Mouse (Mus musculus): ENCODE measurements around the gene Cnot2.
"Not testable (repeated sequence)": the region's sequence is repeated elsewhere in the genome, so short reads cannot be mapped to it uniquely, and the experiment has no call there.

Gene Cnot2

DNA sequence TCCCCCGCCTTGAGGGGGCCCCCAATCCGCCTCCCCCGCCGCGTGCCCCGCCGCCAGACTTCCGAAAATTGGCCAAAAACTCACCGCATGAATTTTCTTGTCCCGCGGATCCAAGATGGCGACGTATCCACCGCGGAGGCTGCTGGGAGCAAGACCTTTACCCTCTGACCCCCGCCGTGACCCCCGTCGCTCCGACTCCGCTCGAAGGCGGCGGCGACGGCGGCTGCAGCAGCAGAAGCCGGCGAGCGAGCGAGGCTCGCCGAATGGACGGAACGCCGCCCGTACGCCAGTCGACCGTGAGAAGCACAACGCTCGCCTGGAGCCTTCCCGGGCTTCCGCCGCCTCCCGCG is at the start of gene Cnot2:
Cnot2 (minus strand) TSS at position 143 of the 350 bp plus-strand sequence.
- DNase-seq: peak; percentile 93

DNA sequence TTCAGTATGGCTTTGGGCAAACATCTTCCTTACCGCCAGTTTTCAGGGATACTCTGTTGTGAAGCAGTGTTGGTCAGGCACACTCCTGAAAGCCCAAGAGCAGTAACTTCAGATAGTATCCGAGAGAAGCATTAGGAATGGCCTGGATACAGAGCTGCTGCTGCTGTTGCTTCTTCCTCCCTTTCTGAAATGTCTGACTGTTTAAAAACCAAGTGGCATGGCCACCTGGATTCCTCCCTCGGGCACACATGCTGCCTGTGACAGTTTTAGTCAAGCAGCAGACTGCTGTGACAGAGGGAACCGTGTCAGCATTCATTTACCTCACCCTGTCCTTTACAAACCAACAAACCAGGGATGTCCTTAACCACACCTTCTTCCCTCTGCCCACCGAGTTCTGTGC is 47.6 kb upstream of the Cnot2 start:
- DNase-seq: no peak

DNA sequence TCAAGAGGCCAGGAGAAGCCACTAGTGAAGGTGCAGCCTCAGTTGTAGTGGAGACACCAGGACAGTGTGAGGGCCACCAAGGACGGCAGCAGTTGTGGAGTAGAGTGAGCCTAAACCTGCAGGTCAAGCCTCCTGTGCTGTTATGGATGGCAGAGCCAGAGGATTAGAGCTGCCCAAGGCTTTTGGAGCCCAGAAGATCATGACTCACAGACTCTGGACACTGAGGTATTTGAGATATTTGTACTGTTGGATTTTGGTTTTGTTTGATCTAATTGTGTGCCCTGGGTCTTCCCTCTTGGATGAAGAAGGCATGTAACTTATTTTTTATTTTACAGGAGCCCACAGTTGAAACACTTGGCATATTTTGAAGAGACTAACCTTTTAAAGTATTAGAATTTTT is 44.7 kb upstream of the Cnot2 start:
- no peak for DNase-seq

DNA sequence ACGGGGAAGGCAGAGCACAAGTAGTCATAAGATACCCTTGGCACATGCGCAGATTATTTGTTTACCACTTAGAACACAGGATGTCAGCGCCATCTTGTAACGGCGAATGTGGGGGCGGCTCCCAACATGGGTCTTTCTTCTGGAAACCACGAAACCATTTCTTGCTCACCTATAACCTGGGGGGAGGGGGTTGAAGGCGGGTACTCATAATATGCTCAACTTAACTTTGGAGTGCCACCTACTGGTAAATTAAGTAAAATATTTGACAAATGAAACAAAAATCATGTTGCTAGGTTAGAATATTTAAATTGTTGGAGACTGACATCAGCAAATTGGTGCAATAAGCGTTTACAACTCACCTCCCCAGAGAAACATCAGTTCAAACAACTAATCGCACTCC is 31.9 kb upstream of the Cnot2 start:
- DNase-seq: not testable (repeated sequence)

DNA sequence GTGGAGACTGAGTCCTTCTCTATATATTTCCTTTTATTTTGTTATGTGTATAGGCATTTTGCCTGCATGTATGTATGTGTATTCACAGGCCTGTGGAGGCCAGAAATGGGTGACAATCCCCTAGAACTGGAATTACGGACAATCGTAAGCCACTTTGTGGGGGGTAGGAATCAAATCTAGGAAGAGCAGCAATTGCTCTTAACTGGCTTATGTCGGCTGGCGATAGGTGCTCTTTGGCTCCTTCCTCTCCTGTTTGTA is 23.5 kb upstream of the Cnot2 start:
- DNase-seq: no peak

DNA sequence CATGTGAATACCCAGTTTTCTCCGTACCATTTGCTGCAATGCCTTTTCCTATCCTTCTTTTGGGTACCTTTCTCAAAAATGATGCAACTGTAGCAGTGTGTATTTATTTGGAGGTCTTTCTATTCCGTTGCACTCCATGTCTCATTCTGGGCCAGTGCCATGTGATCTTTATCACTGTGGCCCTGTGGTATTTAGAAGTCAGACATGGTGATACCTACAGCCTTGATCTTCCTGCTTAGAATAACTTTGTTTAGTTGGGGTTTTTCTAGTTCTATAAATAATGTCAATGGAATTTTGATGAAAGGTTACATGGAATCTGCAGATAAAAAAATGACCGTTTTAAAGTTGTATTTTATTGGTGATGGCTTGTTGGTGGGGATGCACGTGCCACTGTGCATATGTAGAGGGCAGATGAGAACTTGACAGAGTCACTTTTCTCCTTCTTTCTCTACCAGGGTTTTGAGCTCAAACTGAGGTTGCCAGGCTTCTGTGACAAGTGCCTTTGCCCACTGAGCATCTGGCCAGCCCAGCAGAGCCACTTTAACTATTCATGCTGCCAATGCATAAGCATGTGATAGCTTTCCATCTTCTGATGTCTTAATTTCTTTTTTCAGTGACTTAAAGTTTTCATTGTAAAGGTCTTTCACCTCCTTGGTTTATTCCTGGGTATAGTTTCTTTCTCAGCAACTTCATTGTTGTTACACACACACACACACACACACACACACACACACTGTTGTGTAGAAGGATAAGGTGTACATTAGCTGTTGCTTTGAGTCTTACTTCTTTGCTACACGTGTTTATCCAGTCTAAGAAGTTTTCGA is 23.0 kb upstream of the Cnot2 start:
- no peak for DNase-seq

DNA sequence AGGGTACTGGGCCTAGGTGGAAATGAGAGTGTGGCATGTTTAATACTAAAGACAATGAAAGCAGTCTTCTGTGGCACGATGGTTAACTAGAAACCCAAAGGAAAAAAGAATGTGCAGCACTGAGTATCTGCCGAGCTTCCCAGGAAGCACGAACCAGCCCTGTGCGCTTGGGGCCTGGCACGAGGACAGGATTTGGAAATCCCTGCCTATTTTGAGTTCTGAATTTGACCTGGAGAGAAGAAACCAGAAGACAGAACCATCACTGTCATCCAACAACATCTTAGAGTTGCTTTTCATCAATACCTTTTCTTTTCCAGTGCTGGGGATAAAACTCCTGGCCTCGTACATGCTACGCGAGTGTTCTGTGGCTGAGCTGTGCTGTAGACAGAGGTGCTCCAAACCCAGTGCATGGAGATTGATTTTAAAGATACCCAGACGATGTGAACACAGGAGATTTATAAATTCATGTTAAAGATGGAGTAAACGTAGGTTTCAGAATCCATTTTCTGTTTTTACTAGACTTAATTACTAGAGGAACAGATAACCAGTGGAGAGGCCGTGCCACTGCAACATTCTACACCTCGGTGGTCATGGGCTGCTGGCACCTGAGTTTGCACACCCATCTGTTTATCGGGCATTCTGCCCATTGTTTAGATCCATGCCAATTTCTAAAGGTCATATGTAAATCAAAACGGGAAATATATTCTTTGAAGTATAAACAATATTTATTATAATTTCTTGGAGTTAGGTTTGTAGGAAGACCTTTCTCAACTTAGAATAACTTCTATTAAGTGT is 17.9 kb upstream of the Cnot2 start:
- DNase-seq: peak; percentile 69

DNA sequence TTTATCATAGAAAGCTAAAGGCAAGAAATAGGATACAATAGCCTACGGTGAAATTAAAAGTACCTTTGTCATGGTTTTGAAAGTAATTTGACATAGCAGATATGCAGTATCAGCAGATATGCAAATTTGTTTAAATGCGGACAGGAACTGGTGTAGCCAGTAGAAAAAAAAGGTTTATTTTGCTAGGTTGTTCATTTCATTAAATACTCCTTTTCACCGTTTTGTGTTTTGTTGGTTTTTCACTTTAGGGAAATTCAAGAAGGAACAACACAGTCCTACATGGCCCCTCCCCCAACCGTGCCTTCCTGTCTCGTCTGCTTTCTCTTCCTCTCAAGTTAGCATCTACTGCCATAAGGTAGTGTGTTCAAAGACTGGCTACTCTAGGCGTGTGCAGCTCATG is 1.4 kb upstream of the Cnot2 start:
- DNase-seq: no peak

DNA sequence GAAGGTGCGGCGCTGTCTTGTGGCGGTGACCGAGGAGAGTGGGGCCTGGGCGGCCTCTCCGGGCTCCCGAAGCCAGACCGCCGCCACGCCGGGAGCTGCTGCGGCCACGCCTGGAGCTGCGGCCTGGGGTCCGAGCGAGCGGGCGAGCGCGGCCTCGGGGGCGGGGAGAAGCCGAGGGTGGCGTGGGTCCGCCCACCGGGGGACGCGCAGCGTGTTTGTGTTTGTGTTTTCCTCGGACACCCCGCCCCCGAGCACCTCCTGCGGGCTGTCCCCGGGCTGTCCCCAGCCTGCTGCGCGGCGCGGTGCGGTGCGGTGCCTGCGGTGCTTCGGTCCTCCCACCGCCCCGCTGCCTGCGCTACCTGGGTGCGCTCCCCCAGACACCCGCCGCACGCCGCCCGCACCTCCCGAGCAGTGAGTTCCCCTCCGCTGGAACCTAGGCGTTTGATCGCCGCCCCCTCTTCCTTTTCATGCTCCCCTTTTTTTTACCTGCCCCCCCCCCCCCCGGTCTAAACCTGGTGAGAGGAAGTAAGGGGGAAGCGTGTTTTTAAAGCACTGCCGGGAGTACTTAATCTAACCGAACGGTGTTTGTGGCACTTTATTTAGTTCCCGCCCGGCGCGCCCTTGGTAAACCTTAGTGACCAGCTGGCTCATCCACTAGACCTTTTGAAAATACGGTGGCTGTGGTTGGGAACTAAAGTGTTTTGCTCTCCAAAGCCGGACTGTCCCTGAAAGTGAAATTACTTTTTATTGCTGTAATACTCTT is 589 bp upstream of the Cnot2 start:
- DNase-seq: no peak

DNA sequence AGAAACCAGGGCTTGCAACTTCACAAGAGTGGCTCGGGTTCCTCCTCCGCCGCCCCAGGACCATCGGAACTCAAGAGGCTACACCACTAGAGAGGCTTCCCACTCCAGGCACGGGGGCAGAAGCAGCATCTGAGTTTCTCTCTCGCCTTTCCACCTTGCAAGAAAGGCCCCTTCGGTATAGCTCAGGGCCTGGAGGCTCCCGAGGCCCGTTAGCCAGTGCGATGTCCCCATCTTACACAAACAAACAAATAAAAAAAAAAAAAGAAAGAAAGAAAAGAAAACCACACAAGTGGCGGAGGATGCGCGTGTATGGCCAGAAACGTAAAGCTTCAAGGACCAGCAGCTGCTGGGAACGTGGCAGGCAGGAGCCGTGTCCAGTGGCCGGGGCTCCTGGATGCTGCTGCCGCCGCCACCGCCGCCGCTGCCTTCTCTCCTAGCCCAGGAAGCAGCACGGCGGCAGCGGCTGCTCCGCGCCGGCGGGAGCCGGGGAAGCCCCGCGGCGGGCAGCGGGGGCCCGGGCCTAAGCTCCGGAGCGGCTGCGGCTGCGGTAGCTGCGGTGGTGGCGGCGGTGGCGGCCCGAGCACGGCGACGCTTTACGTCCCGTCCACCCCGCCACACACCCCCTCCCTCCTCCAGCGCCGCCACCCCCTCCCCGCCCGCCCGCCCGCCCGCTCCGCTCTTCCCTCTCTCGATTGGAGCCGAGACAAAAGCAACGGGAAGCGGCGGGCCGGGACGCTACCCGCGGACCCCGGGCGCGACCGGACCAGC is 536 bp downstream of the Cnot2 start:
- peak; percentile 28 for DNase-seq

DNA sequence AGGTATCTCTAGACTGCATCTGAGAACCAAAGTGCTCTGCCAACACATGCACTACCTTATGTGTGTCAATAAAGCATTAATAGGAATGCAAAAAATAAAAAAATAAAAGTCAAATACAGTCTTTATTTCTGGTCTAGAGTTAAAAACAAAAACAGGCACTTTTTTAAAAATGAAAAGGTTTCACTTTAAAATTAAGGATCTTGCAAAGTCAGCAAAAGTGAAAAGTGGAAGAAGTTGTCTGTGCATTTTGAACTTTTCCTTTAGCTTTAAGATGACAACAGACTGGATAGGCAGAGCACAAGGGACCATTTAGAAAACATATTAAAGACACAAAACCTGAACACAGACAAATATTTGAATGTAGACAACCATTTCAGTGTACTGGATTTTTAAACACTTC is 1.8 kb downstream of the Cnot2 start:
- no peak for DNase-seq

DNA sequence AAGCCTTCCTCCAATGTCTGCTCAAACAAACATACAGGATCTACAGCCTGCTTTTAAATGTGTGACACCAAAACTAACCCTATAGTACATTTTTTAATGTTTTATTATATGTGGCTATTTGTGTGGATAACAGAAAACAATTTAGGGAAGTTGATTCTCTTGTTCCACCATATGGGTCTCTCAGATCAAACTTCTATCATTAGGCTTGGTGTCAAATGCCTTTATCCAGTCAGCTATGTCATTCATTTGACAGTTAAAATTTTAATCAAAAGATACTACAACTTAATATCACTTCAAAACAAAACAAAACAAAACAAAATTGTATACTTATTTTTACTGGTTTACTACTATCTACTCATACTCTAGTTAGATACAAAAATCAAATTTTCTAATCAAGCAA is 2.9 kb downstream of the Cnot2 start:
- DNase-seq: no peak

DNA sequence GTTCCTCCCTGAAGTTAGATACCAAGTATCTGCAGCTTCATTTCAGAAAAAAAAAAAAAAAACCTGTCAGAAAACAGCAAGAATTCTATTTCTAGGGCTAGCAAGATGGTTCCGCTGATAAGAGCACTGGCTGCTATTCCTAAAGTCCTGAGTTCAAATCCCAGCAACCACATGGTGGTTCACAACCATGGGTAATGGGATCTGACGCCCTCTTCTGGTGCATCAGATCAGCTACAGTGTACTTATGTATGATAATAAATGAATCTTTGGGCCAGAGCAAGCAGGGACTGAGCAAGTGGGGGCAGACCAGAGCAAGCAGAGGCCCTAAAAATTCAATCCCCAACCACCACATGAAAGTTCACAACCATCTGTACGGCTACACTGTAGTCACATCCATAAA is 4.1 kb downstream of the Cnot2 start:
- DNase-seq: no peak

DNA sequence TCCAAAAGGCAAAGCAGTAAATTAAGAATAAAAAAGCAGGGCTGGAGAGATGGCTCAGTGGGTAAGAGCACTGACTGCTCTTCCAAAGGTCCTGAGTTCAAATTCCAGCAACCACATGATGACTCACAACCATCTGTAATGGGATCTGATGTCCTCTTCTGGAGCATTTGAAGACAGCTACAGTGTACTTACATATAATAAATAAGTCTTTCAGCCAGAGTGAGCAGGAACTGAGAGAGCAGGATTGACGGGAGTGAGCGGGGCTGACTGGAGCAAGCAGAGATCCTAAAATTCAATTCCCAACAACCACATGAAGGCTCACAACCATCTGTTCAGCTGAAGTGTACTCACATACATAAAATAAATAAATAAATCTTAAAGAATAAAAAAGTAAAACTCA is 5.2 kb downstream of the Cnot2 start:
- DNase-seq: not testable (repeated sequence)

DNA sequence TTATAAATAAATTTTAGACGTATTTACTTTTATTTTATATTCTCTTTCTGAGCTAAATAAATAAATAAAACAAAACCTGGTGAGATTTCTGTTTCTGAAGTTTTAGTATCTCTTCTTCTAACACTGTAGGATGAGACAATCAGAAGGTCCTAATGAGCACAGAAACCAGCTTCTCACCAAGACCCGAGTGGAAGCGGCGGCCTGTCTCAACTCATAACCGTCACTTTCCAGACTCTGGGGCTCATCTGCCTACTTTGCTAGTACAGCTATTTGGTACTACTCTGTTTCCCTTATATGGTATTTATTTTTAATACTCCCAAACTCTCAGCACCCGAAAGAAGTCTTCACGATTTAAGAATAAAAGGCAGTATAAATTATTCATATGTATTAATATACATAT is 10.8 kb downstream of the Cnot2 start:
- no peak for DNase-seq

DNA sequence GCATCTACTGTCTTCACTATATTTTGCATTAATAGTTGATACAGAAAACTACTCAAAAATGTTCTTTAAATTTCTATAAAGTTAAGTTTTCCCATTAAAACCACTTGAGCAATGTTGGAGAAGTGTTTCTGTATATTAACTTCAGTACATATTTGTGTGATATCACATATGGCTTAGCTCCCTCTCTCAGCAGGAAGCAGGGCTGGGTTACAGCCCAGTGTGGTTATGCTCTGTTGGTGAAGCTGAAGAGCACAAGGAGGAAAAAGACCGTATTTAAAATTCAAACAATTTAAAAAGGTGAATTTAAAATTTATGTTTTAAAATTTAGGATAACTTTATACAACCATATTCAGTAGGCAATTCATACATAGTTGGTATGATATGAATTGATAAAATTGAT is 12.8 kb downstream of the Cnot2 start:
- peak; percentile 42 for DNase-seq

DNA sequence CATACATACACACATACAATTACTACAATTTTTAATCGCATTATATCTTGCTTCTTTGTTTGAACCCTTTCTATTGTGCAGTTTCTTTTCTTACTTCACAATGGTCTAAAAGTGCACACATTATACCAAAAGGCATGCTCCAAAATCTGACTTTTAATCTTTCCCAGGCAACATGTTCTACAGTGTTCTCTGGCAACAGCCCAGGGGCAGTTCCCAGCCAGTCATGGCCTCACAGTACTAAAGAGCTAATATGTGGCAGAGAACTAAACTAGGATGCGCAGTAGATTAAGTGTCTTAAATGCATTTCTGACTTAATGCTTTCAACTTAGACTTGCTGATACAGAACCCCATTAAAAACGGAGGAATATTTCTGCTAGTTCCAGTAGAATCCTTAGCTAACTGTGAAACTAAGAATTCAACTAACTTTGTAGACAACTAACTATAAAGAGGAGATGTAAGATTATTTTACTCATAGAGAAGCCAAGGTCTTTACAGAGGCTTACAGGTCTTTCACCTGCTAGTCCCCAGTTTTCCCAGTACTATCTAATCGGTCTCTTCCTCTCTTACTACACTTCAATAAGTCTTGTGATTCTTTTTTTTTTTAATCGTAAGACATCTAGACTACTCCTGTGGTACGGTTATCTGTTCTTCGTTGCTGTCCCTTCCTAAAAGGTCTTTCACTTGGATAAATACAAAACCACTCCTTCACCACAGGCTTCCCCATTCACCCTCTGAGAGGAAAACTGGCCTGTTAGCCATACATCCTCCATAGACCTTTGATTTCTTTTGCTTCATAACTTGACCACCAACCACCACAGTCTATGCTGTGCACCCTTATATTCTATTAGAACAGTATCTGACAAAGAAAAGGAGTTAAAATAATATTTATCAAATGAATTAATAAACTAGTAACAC is 13.6 kb downstream of the Cnot2 start:
- peak; percentile 43 for DNase-seq

DNA sequence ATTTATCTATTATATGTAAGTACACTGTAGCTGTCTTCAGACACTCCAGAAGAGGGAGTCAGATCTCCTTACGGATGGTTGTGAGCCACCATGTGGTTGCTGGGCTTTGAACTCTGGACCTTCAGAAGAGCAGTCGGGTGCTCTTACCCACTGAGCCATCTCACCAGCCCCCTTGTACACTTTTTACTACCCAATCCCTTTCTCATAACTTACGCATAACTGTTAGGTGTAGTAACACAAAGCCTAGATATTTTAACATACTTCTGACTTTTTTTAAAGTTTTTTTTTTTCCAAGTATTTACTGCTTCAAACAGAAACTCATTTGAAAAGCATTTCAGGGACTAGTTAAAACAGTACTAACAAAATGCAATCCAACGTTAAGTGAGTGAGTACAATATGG is 14.8 kb downstream of the Cnot2 start:
- DNase-seq: not testable (repeated sequence)

DNA sequence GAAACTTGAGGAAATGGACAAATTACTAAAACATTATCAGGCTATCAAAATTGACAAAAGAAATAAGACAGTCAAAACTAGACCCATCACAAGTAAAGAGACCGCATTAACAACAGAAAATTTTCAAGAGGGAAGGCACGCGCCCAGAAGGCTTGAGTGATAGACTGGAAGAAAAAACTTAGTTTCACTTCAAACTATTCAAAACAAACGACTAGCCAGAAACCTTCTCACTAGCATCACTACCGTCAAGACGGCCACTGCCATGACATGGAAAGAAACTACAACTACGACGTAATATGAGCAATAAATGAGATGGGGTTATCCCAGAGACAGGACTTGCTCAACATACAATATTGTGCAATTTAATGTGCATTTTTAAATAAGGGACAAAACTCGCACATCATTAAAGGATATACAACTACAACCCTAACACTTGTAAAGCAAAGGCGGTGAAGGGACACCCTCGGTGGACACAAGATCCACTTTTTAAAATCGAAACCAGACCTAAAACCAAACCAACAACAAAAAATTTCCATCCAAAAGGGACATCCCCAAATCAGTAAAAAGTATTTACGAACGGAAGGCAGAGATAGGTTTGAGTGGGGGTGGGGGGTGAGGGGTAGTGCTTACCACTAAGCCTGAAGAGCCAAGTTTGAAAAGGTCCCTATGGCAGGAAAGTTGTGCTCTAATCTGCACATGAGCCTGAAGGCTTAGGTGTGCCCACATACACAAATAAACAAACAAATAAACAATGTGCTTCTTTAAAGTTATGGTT is 16.3 kb downstream of the Cnot2 start:
- no peak for DNase-seq

DNA sequence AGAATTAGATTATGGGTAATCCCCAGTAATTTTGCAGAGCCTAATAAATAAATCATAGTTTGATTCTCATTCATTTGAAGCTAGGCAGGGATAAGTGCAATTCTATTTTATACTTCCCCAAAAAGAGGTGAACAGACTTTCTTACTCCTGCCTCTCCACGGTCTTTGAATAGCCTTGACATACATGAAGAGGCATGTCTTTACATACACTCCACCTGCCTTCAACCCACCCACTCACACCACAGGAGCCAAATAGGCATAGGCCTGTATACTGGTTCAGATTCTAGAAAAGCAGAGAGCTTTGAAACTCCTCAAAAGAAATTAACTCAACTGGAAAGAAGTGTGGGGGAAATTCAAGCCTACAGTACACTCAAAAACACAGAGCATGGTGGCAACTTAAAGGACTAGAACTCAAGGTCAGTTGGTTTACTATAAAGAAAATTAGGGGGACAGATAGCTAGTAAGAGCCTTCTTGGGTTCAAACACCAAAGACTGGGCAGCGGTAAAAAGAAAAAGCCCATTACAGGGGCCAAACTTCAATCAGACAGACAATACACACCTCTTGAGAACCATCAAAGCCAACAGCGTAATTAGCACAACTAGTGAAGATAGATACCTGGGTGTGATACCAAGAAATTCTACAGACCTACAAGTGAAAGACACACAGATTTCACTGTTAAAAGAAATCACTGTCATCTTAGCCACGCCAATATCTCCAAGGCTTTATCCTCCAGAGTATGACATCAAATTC is 18.4 kb downstream of the Cnot2 start:
- DNase-seq: no peak

DNA sequence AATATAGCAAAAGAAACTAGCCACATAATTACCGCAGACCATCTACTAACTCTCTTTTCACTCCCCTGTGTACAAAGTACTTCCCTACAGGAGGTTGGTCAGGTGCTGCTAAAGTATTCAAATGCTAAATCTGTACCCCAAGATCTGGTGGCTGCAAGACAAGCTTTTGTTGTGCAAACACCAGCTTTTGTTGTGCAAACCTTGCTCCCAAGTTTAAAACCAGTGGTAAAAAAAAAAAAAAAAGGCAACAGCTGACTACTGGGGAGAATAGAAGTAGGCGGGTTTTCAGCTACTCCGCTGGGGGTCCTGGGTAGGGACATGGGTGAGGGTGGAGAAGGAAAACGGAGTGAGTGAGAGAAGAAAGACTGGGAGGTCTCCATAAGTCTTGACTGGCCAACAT is 19.1 kb downstream of the Cnot2 start:
- no peak for DNase-seq

Data from cerebellum, adult 11 months (tissue).